Comparison of ENCODE assay signal across 22 mouse cellular contexts in the genomic region with DNA sequence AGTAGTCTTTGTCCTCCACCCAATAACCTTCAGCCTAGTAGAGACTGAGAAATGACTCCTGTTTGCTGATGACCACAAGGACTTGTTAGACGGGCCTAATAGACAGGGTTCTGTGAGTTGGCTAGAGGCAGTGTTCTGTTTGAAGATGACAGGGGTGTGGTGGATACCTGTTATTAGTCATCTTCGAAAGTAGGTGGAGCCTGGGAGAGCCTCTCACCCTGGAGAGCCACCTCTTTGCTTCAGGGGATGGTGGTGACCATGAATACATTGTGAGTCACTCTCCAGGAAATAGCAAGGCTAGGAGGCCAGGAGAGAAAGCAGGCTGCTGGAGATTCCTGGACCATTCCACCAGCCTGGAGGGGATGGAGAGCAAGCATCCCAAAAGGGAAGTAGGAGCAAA.
"Had no signal": no experiment of that assay in that cellular context is flagged by ENCODE, and none has a peak within 500 bp of the region (broad histone marks: within the 10 kb centered on the region; RNA-seq: fewer than 3 reads in every experiment).

No protein-coding gene starts in this region.

- H3K27ac ChIP-seq: limb, embryonic 12.5 days; limb, embryonic 15.5 days; liver, embryonic 14.5 days; midbrain, embryonic 12.5 days; midbrain, embryonic 15.5 days; neural tube, embryonic 12.5 days; neural tube, embryonic 15.5 days; stomach, embryonic 15.5 days had no signal

- DNase-seq: kidney, adult 8-10 months; kidney, postnatal 14 days; kidney, postnatal 4 days; left cerebral cortex, postnatal 4 days; liver, postnatal 0 days; lung, embryonic 14.5 days; right cerebral cortex, adult 18-20 months; right cerebral cortex, postnatal 25 days; spleen, adult 18-20 months; thymus, adult 18-20 months; thymus, postnatal 36 days had no signal

- H3K4me1 ChIP-seq: limb, embryonic 12.5 days; limb, embryonic 15.5 days; midbrain, embryonic 12.5 days; midbrain, embryonic 15.5 days; neural tube, embryonic 12.5 days; neural tube, embryonic 15.5 days; stomach, embryonic 15.5 days had no signal

- H3K4me2 ChIP-seq: limb, embryonic 12.5 days; limb, embryonic 15.5 days; liver, embryonic 11.5 days; lung, embryonic 14.5 days; midbrain, embryonic 12.5 days; midbrain, embryonic 15.5 days; neural tube, embryonic 12.5 days; neural tube, embryonic 15.5 days; stomach, embryonic 15.5 days had no signal

- H3K4me3 ChIP-seq: limb, embryonic 12.5 days; limb, embryonic 15.5 days; megakaryocyte, embryonic 14.5 days; midbrain, embryonic 12.5 days; midbrain, embryonic 15.5 days; neural tube, embryonic 12.5 days; neural tube, embryonic 15.5 days; stomach, embryonic 15.5 days had no signal

- H3K27me3 ChIP-seq: limb, embryonic 12.5 days; limb, embryonic 15.5 days; megakaryocyte, embryonic 14.5 days; midbrain, embryonic 12.5 days; midbrain, embryonic 15.5 days; neural tube, embryonic 12.5 days; neural tube, embryonic 15.5 days; stomach, embryonic 15.5 days had no signal

- H3K9me3 ChIP-seq: limb, embryonic 12.5 days; limb, embryonic 15.5 days; megakaryocyte, embryonic 14.5 days; midbrain, embryonic 12.5 days; midbrain, embryonic 15.5 days; neural tube, embryonic 12.5 days; neural tube, embryonic 15.5 days; stomach, embryonic 15.5 days had no signal

- H3K9ac ChIP-seq: limb, embryonic 12.5 days; limb, embryonic 15.5 days; liver, embryonic 14.5 days; liver, postnatal 0 days; lung, embryonic 14.5 days; midbrain, embryonic 12.5 days; midbrain, embryonic 15.5 days; neural tube, embryonic 12.5 days; neural tube, embryonic 15.5 days; stomach, embryonic 15.5 days had no signal

- ATAC-seq: liver, postnatal 0 days; lung, postnatal 0 days; midbrain, embryonic 15.5 days had no signal

- H3K36me3 ChIP-seq: limb, embryonic 12.5 days; limb, embryonic 15.5 days; midbrain, embryonic 12.5 days; midbrain, embryonic 15.5 days; neural tube, embryonic 12.5 days; neural tube, embryonic 15.5 days; stomach, embryonic 15.5 days had no signal
